Mouse (Mus musculus): Measurements from ENCODE around the gene Chrm3.

The Chrm3 gene

DNA sequence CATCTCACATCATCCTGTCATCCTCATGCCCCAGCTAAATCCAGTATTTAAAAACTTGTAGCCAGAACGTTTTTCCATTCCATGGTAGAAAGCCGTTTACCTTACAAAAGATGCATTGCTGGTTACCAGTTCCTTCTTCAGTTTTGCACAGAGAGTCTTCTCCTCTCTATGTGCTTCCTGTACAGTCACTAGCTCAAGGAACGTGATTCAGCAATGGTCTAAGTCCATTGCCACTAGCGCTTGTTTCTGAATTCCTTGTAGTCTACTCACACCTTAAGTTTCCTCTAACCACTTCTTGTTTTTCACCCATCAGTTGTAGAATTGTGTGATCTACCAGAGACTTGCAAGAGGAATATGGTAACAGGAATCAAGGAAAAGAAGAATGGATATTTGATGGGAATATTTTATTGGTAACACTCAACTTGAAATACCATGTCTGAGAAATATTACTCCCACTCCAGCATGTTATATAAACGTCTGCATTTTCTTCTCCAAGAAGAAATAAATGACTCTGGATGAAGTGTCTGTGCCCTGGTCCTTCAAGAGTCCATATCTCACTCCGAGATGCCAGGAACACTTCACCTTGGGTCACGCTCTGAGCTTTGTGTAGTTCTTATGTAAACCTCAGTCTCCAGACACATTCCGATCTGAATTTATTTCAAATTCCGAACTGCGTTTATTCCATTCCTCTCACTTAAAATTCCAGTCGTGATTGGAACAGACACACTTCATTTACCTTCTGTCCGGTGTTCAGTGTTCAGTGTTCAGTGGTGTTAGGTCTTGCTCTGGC lies 293.6 kb downstream of the Chrm3 start:
- DNase-seq: peak; percentile 65

DNA sequence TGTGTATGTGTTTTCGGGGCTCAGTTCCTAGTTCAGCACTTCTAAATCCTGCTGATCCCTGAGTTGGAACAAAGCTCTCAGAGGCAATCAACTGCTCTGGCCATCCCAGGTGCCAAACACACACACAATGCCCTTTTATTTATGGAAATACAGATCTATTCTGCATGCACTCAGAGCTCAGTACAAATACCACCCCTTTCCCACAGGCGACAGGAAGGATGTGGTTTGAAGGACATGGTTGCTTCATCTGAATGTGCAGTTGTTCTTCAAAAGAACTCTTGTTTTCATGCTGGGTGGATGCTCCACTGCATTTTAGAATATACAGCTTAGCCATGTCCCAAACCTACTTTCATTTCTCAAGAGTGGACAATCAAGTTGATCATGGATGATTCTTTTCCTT lies 294.9 kb downstream of the Chrm3 start:
- DNase-seq: peak; percentile 9

DNA sequence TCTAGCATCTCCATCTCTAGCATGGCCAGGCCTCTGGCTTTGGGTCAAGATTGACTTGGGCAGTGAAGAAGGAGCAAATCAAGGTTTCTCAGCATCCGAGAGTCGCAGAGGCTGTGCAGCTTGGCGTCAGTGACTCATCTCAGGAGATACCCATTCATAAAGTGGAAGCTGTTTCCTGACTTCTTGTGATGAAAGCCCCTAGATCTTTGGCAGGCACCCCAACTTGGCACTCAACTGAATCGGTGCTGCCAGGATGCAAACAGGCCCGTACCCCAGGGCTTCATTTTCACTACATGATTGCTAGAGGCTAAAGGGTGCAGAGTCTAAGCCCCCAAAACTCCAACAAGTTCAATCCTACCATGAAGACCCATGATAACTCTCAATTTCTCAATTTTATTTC lies 298.0 kb downstream of the Chrm3 start:
- peak; percentile 41 for DNase-seq

DNA sequence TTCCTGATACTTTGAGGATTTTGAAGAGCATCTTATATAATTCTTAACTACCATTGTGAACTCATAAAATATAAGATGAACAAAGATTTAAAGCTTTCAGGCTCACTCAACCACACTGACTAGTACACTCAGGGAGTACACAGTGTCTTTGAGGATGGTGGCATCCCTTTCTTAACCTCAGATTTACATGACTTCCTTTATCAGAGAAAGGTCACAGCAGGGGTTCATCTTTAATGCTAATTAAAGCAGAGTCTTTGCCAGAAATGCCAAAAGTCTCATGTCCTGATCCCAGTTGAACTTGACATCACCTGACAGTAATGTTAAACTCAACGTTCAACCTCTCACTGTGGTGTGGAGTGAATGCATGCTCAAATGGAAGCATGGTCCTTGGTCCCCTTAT lies 301.7 kb downstream of the Chrm3 start:
- DNase-seq: no peak

DNA sequence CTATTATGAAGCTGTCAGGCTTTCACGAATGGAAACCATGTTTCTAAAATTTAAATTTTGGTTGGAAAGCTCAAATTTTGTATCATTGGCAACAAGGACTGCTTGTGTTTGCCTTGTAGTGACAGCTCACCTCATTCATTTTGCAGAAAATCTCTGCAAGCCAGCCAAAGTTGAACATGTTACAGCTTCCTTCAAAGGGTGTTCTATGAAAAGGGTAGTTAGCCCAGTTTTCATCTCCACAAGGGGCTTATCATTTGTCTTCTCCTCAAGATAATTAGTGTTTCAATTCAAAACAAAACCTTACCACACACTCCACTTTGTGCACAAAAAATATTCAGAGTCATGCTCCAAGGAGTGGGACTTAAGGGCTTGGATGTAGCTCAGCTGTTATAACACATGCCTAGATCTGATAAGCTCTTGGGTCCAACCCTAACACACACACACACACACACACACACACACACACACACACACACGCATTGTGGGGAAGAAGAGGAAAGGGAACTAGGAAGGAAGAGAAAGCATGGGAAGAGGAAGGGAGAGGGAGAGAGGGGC lies 302.9 kb downstream of the Chrm3 start:
- DNase-seq: peak; percentile 14

DNA sequence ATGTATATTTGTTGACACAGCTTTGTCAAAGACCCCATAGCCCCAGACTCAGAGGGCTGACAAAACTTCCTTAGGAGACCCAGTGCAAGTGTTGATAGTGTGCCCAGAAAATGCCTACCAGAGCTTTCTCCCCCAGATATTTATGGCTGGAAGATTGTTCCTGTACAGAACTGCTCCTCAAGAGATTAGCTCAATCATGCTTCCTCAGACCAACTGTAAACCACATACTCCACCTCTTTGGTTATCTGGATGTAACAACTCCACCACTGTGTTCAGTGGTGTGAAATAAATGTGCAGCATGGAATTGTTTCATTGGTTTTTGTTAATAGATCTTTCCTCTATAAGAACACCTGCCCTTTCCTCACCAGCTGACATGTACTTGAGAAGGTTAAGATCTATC lies 306.6 kb downstream of the Chrm3 start:
- DNase-seq: no peak

DNA sequence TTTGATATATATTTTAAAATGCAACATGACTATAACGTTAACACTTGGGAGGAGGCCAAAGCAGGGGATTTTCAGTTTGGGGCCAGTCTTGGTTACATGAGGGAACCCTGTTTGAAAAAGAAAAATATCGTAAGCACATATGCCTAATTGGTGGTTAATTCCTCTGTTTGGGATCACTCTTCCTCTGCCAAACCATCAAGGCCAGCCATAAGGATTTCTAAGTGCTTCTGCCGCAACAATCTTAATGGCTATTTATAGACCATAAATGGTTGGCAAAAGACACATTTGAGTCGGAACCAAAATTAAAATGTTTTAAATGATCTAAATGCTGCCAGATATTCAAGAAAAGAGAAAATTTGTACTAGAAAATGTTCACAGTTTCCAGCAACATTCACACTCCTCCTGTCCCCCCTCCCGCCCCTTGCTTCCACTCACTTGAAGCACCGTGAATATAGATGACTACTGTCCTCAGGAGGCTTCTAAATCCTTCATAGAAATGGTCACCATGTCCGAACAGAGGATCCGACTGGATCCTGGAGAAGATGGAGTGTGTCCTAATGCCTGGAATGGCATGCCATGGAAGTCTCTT lies 307.3 kb downstream of the Chrm3 start:
- no peak for DNase-seq

DNA sequence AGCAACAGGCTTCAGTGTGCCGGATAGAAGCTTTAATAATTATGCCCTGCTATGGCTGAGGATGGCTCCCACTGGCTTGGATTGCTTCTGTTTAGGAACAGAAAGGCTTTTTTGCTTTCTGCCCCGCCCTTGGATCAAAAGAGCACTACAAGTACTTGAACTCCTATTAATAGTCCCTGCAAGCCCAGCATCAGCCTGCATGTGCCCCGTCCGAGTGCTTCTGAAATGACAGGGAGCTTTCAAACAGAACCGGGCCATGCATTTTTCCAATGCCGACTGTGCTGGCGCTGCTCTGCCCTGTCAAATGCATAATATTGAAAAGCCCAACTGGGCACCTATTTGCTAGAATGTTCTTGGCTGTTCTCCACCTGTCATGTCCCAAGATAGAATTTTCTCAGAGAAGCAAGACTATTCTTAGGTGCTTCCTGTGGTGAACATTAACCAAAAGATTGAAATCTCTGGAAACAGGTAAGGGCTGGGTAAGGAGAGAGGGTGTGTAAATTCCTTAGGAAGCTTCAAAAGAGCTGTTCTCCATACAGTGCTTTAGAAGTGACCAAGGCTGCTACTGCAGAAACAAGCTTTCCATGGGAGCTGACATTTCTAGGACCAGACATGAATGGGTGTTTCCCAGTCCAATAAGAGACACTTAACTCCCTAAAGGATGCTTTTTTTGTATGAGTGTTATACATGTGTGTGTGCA lies 314.8 kb downstream of the Chrm3 start:
- peak; percentile 57 for DNase-seq

DNA sequence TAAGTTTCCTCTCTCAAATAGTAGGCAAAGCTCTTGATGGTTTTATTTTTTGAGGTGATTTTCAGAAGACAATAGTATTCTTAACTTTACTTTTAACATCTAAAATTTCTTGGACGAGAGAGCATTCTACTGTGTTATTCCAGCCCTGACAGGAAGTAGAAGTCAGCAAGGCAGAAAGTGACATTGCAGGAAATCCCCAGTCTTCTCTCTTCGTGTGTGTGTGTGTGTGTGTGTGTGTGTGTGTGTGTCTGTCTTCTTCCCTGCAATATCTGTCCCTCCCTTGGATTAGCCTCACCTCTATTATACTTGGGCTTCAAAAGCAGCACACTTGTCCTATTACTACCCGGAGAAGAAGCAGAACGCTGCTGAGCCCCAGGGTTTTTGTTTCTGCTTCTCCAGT lies 316.6 kb downstream of the Chrm3 start:
- no peak for DNase-seq

DNA sequence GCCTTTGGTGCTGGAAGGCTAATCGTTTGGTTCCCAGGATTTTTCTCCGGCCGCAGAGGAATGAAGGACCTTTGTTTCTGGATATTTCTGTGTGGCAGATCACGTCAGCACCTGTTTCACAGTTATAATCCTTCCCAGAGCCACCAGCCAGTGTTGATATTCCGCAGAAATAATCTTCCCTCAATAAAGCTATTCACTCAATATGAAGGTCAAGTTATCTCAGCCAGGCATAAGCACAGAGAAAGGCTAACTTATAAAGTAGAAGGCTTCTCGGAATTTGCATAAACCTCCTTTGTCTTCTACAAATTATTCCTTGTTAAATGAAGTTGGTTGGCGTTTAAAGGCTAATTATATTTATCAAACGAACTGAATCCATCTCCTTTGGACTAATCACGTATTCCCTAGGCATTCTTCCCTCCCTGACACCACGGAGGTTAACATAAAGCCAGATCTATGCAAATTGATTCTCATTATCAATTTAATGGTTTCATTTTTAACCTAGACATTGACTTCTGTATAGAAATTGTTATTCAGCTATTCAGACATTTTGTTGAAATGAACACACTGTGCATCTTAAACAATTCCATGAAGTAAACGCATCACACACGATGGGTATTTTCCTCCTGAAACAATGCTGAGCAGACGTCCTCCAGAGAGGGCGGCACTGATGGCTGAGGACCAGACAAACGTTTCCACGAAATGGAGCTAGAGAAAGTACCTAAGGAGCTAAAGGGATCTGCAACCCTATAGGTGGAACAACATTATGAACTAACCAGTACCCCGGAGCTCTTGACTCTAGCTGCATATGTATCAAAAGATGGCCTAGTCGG lies 326.9 kb downstream of the Chrm3 start:
- DNase-seq: no peak

DNA sequence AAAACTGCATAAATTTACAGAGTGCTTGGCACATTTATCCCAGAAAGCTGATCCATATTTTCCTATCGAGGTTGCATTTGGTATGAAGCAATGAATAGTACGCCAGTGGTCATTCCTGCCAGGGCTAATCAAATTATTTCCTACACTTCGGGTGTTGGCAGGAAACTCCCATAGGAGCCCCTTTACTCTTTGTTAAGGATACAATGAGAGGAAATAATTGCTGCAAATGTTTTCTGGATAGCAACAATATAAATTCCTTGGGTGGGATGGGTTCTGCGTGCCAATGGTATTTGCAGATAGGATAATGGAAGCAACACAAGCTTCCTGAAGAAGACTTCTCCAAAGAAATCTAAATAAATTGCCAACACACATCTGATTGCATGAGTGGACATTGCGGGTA lies 329.1 kb downstream of the Chrm3 start:
- DNase-seq: peak; percentile 15

DNA sequence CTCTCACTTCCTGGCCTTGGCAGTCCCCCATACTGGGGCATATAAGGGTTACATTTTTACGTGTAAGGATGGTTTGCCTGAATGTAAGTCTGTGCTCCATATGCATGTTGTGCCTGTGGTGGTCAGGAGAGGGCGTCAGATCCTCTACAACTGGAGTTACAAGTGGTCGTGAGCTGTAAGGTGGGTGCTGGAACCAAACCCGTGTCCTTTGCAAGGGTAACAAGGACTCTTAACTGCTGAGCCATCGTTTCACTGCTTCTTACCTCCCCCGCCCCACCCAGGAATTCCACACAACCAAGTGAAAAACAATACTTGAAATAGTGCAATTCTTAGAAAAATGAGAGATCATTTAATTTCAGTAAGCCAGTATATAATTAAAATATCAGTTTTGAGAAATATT lies 330.7 kb downstream of the Chrm3 start:
- no peak for DNase-seq

DNA sequence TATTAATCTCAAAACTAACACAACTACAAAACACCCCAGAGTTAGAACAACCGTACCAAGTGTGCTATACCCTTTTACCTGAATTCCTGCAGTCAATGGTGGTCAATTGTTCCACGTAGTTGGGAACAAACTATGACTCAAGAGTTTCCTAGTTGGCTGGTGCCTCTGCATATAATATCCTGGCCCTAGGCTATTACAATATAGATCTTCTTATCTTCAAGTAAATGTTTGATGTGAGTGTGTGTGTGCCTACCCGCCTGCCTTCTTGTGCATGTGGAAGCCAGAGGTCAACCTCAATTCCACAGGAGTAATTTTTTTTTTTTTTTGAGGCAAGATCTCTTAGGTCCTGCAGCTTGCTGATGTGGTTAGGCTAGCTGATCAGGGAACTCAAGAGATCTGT lies 335.5 kb downstream of the Chrm3 start:
- DNase-seq: no peak

DNA sequence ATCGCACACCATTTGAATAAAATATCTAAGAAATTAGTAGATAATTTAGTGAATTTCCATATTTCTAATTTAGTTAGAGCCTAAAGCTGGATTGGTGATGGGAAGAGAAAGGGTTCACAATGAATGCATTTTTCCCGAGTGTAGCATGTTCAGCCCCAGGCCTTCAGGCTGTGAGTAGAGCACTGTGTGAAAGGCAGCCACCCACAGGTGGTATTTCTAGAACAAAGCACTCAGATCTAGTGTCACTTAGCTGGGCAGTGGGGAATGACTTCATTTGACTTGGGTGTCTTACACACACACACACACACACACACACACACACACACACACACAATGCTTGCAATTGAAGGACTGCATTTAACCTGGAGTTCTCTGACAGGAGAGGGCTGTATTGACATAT lies 337.5 kb downstream of the Chrm3 start:
- no peak for DNase-seq

DNA sequence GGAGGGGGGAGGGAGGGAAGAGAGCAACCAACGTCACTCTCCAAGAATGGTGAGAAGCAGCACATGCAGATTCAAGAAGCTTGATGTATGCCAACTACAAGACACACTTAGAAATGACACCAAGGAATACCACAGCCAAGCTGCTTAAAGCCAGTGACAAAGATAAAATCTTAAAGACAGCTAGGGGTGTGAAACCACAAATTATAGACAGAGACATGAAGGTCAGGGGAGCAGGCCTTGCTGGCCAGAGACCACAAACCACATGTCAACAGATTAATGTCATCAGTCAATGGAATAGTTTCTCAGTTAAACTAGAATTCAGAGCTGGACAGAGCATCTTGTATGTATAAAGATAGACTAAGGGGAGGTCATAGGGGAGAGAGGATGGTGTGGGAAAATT lies 341.4 kb downstream of the Chrm3 start:
- no peak for DNase-seq

DNA sequence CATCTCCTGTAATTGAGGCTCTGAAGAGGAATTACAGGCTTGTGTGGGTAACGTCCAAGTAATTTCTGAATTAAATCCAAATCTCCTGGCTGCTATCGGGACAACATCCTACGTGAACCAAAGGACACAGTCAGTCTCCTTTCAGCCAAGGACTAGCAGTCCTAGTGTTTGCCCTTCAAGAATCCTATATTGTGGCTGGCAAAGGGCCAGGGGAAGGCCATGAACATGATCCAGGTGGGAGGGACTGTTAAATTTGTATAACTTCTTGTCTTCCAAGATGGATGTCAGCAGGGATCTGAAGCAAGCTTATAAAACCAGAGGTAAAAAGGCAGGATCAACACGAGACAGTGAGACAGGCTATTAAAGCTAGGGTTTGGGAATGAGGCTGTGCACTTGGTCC lies 357.7 kb downstream of the Chrm3 start:
- DNase-seq: no peak

DNA sequence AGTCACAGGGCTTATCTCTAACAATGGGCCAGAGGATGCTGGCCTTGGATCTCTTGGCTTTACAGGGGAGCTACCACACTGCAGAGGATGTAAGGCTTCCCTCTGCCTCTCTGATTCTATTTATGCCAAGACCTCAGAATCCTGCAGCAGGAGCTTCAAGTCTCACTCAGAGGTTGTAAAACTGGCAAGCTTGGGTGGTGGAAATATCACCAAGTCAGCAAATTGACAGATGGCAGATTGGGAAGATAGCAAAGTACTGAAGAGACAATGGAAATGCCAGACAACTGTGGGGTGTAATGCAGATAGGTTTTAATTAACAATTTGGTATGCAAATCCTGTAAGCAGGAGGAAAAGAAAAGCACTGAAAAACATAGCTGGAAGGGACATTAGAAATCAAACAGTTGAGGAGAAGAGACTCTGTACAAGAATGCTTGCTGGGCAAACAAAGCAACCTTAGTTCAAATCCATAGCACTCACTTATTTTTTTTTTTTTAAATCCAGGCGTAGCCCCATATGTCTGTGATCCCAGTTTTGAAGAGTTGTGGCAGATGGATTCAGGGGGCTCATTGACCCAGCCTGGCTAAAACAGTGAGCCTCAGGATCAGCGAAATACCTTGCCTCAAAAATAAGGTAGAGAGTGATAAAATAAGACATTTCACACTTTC lies 362.9 kb downstream of the Chrm3 start:
- DNase-seq: no peak

DNA sequence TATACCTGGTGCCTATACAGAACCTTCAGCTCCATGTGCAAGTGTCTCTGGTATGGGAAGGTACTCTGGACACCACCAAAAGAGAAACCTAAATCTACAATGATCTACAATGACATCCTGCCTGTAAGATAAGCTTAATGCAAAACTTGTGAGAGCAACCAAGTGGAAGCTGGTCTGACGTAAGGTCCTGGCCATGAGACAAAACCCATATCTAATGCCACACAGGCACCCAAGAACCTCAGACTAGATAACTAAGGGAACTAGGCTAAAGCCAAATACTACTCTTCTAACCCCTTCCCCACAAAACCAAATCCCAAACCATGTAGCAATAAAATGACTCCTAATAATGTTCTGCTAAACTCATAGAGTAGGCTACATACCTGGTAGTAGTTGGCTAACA lies 364.8 kb downstream of the Chrm3 start:
- DNase-seq: no peak

DNA sequence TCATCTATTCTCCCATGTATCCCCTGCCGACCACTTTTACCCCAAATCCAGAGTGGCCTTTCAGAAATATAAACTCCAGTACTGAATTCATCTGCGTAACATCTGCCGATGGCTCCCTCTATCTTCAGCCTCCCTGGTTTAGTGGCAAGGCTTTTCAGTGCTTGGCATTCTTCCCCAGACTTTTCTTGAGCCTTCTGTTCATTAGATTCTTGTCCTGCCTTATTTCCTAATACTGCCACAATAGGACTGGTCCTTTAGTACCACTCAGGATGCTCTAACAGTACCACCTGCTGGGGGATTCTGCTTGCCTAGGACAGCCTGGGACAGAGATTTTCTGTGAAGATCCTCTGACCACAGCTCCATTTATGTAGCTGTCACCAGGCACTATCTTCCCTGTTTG lies 367.1 kb downstream of the Chrm3 start:
- no peak for DNase-seq

DNA sequence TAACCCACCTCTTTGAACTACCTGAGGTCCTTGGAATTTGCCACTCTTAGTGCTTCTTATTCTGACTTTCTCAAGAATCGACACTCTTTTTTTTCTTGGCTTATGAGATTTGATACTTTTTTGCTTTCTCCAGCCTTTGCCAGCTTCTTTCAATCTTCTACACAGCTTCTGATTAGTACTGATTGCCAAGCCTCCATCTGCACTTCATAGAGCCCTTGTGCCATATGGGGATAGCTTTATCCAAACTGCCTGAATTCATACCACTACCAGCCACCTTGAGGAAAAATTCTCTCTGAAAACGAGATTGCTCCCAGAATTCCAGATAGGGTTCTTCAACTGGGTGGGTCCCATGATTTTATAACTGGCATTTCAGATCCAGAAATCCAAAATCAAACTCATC lies 368.0 kb downstream of the Chrm3 start:
- DNase-seq: no peak

DNA sequence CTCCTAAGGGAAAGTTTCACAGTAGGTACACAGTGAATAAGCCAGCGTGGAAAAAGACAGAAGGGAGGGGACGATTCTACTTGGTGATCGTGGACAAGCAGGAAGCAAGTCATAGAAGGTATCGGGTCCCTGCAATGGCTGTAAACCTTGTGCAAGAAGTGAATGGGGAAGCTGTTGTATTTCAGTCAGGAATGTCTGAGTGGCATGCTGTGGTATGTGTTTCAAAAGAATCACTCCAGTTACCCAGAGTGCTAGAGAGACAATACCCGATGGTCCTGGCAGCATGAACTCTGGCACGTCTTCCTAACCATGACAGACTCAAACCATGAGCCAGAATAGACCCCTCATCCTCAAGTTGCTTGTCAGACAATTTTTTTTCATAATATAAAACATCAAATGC lies 375.0 kb downstream of the Chrm3 start:
- peak; percentile 26 for DNase-seq

DNA sequence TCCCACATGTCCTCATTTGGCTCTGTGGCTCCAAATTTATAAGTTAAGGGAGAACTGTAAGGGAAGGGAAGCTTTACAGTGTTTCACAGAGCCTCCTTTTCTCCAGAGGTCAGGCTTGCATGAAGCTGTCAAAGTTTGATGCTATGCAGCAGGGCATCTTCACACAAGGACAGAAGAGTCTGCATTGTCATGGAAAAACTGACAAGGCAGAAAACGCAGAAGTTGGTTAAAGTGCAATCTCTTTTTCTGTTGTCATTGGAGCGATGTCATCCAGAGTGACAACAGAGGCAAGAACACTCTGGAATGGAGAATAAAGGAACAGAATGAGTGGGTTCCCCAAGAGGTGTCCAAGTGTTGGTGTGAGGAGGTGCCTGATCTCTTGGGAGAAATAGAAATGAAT lies 377.4 kb downstream of the Chrm3 start:
- DNase-seq: no peak

DNA sequence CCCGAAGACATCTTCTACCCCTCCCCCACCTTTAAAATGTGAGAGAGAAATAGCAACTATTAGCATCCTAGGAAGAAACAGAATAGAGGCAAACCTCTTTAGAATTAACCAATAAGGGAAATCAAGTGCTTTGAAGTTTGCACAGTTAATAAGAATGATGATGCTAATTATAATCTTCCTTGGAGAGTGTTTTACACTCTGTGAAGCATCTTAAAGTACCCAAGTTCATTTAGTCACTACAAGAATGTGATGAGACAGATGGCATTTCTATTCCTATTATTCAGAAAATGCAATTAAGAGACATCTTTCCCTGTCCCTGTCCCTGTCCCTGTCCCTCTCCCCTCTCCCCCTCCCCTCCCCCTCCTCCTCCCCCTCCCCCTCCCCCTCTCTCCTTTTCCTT lies 382.9 kb downstream of the Chrm3 start:
- no peak for DNase-seq
